19 mouse cellular contexts compared by ENCODE assay signal in genomic region chr14:51148006-51148405, GRCm38 (mm10). TPM values are rescaled to one million over a fixed set of nuclear protein-coding genes. Genes with fewer than 3 reads are reported as not detected.
"Had no signal": no experiment of that assay in that cellular context is flagged by ENCODE, and none has a peak within 500 bp of the region (broad histone marks: within the 10 kb centered on the region; RNA-seq: fewer than 3 reads in every experiment).

No protein-coding gene starts in this region.

- H3K36me3 ChIP-seq: limb, embryonic 10.5 days; neural tube, embryonic 13.5 days had no signal

- H3K4me1 ChIP-seq: limb, embryonic 10.5 days had no signal

- H3K9me3 ChIP-seq: limb, embryonic 10.5 days; neural tube, embryonic 13.5 days had no signal

- DNase-seq: kidney, adult 8-10 months; kidney, postnatal 25 days; lung, adult 2 months; lung, postnatal 10 days; lung, postnatal 4 days; right cerebral cortex, adult 18-20 months; right cerebral cortex, postnatal 25 days; thymus, adult 18-20 months; thymus, postnatal 25 days had no signal

- H3K4me3 ChIP-seq: left cerebral cortex, adult 2 months; limb, embryonic 10.5 days; neural tube, embryonic 13.5 days had no signal

- H3K4me2 ChIP-seq: midbrain, embryonic 11.5 days; neural tube, embryonic 13.5 days had no signal

- H3K9ac ChIP-seq: neural tube, embryonic 13.5 days had no signal

- ATAC-seq: hindbrain, postnatal 0 days; midbrain, embryonic 16.5 days had no signal

- H3K27me3 ChIP-seq: neural tube, embryonic 13.5 days had no signal

- H3K27ac ChIP-seq: hindbrain, postnatal 0 days; left cerebral cortex, adult 2 months; limb, embryonic 10.5 days; neural tube, embryonic 13.5 days had no signal

RNA-seq across cellular contexts. Expression of gene Rnase1, which starts 1.4 kb away (rescaled TPM):
- polyA plus RNA-seq: midbrain, embryonic 11.5 days had no signal

RNA-seq across cellular contexts. Expression of gene Rnase2b, which starts 14.1 kb away (rescaled TPM):
- polyA plus RNA-seq: hindbrain, postnatal 0 days; intestine, embryonic 14.5 days; kidney, embryonic 16.5 days; limb, embryonic 10.5 days; limb, embryonic 14.5 days; midbrain, embryonic 11.5 days; midbrain, embryonic 16.5 days; neural tube, embryonic 13.5 days; urinary bladder, adult 2 months had no signal

RNA-seq across cellular contexts. Expression of gene Rnase6, which starts 24.3 kb away (rescaled TPM):
- polyA plus RNA-seq: limb, embryonic 10.5 days had no signal

RNA-seq across cellular contexts. Expression of gene Eddm3b, which starts 33.8 kb away (rescaled TPM):
- polyA plus RNA-seq: hindbrain, postnatal 0 days; limb, embryonic 10.5 days; lung, adult 2 months; midbrain, embryonic 11.5 days; midbrain, embryonic 16.5 days; neural tube, embryonic 13.5 days had no signal

RNA-seq across cellular contexts. Expression of gene Ang2, which starts 50.9 kb away (rescaled TPM):
- polyA plus RNA-seq: hindbrain, postnatal 0 days; intestine, embryonic 14.5 days; kidney, embryonic 16.5 days; limb, embryonic 10.5 days; limb, embryonic 14.5 days; lung, adult 2 months; midbrain, embryonic 11.5 days; midbrain, embryonic 16.5 days; neural tube, embryonic 13.5 days; urinary bladder, adult 2 months had no signal
